In genomic region chrX:18163917-18164624, GRCm38 (mm10) we compare ENCODE assay signal across 8 mouse cellular contexts. TPM values are rescaled to one million over a fixed set of nuclear protein-coding genes. Genes with fewer than 3 reads are reported as not detected.
DNase-seq lines count a peak whose midpoint lies in the region; ATAC-seq lines count a peak whose summit lies in the region.
"Had no signal": no experiment of that assay in that cellular context is flagged by ENCODE, and none has a peak within 500 bp of the region (broad histone marks: within the 10 kb centered on the region; RNA-seq: fewer than 3 reads in every experiment).

No protein-coding gene starts in this region.

- peak overlapping the region; percentile 84 for H3K4me3 ChIP-seq in embryonic facial prominence, embryonic 10.5 days

- no peaks in the 10 kb centered on the region for H3K4me1 ChIP-seq in embryonic facial prominence, embryonic 10.5 days

- intact Hi-C loops in heart, postnatal 10 days (cut with DNase I) = loop anchor here (2.0 kb wide), 1 partner anchor 91 kb away; no protein-coding TSS in a partner anchor

- peak; percentile 64 for DNase-seq in CD4-positive, CD25-positive, alpha-beta regulatory T cell, adult 2 months (ENCODE audit: low read depth, low spot score)
- peak; percentile 38 for DNase-seq in Muller cell, postnatal 12 days (ENCODE audit: inconsistent ontology term)
- peak; percentile 56 for DNase-seq in embryonic facial prominence, embryonic 10.5 days (ENCODE audit: low spot score)
- DNase-seq in heart, postnatal 10 days = peak; percentile 29 to 49
- DNase-seq in kidney, postnatal 36 days = peak; percentile 44 to 48
- DNase-seq in spleen, postnatal 10 days (ENCODE audit: low spot score in 2 of 2) = peak; percentile 47 to 48

- no peaks in the 10 kb centered on the region for H3K27me3 ChIP-seq in embryonic facial prominence, embryonic 10.5 days (replicated peaks; ENCODE audit: low read depth, poor library complexity, severe bottlenecking)

- ATAC-seq in megakaryocyte, adult 5-6 weeks (ENCODE audit: poor library complexity, severe bottlenecking) = 0 out of 2 replicates have a peak, but pooled peaks have one; percentile 16

- H3K36me3 ChIP-seq in embryonic facial prominence, embryonic 10.5 days (replicated peaks) = peaks cover 4% of the 10 kb centered on the region; the same call in 1 of the 2 replicates

- H3K9me3 ChIP-seq in embryonic facial prominence, embryonic 10.5 days = no peaks in the 10 kb centered on the region

- H3K27ac ChIP-seq in embryonic facial prominence, embryonic 10.5 days (replicated peaks) = peak overlapping the region; percentile 96

- WGBS in embryonic facial prominence, embryonic 10.5 days = 3% methylated on average over 10 of the region's 10 CpGs

RNA-seq across cellular contexts. Expression of gene Kdm6a, which starts 1.7 kb away (rescaled TPM):
- 31.8 and 33.6 TPM in 2 replicates for polyA plus RNA-seq in embryonic facial prominence, embryonic 10.5 days (2016; fragmentation: Nextera tagmentation; extraction: Ambion mirVana)
- total RNA-seq in heart, postnatal 10 days (2021) = 10 to 100 TPM; 28.7 to 39.6 TPM
- 40.7 and 51.9 TPM in 2 replicates for total RNA-seq in megakaryocyte, adult 5-6 weeks (2015)
- 44.3 and 53.8 TPM in 2 replicates for total RNA-seq in megakaryocyte, adult 5-6 weeks (2017)

RNA-seq across cellular contexts. Expression of gene Dusp21, which starts 18.4 kb away (rescaled TPM):
- polyA plus RNA-seq in embryonic facial prominence, embryonic 10.5 days (2016; fragmentation: Nextera tagmentation; extraction: Ambion mirVana) = not detected in 2 replicates
- not detected for total RNA-seq in heart, postnatal 10 days (2021)
- not detected in 2 replicates for total RNA-seq in megakaryocyte, adult 5-6 weeks (2015)
- not detected in 2 replicates for total RNA-seq in megakaryocyte, adult 5-6 weeks (2017)
- total RNA-seq: left cerebral cortex, adult 18-20 months had no signal

Comparison
In these comparisons a context has a peak if more than half of its experiments do, and no peak if none do; other contexts are left out.
1. Peak in every context shown above with its lines: DNase-seq, ATAC-seq, H3K4me3 ChIP-seq and H3K27ac ChIP-seq.